Mouse (Mus musculus): ENCODE measurements around the gene Rhot2. TPM values are rescaled to one million over a fixed set of nuclear protein-coding genes. Genes with fewer than 3 reads are reported as not detected.
A peak's percentile ranks its signal among the peaks of the same experiment; 100 is the strongest.

Gene Rhot2
- polyA plus RNA-seq, 1 experiment from 2014 or later: 24.2 TPM

DNA sequence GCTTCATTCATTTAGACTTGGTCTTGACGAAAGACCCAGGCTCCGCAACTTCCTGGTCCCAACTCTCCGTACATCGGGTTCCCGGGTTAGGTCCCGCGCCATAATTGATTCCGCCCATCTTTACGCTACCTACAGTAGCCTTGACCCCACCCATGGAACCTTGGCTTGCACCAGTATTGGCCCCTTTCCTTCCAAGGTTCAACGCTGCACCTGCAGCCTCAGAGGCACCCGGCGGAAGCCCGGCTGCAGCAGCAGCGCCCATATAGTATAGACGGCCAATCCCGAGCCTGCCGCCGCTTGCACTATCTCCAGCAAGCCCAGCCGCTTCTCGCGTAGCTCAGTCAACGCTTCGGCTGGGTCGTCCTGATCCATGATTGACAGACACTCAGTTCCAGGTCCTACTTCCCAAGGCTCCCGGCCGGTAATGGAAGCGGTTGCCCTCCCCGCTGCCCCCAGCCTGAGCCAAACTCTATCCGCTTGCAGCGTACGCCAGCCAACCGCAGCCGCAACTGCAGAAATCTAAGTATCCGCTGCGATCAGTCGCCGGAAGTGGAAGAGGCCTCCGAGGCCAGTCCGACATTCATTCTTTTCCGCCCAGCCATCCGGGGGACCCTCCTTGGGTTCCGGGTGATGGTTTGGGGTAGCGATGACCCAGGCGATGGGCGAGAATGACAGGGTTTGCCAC is 52.7 kb downstream of the Rhot2 start:
- peak; percentile 35; the same call in 1 of the 2 replicates for ATAC-seq (replicated peaks; ENCODE audit: insufficient number of reproducible peaks, insufficient read depth, low FRiP score, low read depth)
- H3K9me3 ChIP-seq (replicated peaks): no peaks in the 10 kb centered on the region
- peak overlapping the region; percentile 91 for H3K27ac ChIP-seq
- under 1% methylated on average over 45 of the region's 45 CpGs for WGBS
- peaks cover 45% of the 10 kb centered on the region for H3K4me1 ChIP-seq (replicated peaks)
- H3K4me2 ChIP-seq: peak overlapping the region; percentile 79
- no peaks in the 10 kb centered on the region for H3K27me3 ChIP-seq
- peaks cover 25% of the 10 kb centered on the region; the same call in 1 of the 2 replicates for H3K36me3 ChIP-seq
- H3K9ac ChIP-seq: peak overlapping the region; percentile 55
- H3K4me3 ChIP-seq: peak overlapping the region; percentile 63

DNA sequence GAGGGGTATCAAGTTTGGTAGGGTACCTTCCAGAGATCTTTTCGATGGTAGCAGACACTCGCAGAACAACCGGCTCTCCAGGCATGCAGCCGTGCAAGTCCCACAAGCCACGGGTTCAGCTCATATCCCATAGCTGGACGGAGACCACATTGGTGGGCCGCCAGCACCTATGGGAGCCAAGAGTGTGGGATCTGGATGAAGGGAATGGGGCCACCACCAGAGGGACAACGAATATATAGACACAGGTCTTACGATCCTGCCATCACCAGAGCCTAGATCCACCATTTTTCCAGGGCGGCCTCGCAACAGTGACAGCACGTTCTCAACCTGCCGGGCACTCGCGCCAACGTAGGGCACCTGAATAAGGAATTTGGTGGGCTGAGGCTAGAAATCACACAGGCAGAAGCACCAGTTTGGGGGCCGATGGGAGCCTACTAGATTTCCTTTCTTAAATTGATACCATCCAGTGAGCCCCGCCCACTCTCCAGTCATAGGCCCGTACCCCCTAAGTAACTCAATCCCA is 53.3 kb downstream of the Rhot2 start:
- peak overlapping the region; percentile 91 for H3K27ac ChIP-seq
- H3K27me3 ChIP-seq: no peaks in the 10 kb centered on the region
- peak overlapping the region; percentile 63 for H3K4me3 ChIP-seq
- peaks cover 43% of the 10 kb centered on the region for H3K4me1 ChIP-seq (replicated peaks)
- peak overlapping the region; percentile 79 for H3K4me2 ChIP-seq
- H3K9ac ChIP-seq: peak overlapping the region; percentile 55
- H3K36me3 ChIP-seq: peaks cover 25% of the 10 kb centered on the region; the same call in 1 of the 2 replicates
- ATAC-seq (replicated peaks; ENCODE audit: insufficient number of reproducible peaks, insufficient read depth, low FRiP score, low read depth): 0 out of 2 replicates have a peak, but pooled peaks have one; percentile 2
- no peaks in the 10 kb centered on the region for H3K9me3 ChIP-seq (replicated peaks)
- 24% methylated on average over 19 of the region's 19 CpGs for WGBS

Small RNA genes within 50 kb of the gene (microRNA-seq; reads per million reads assigned to microRNA genes)
- 0.84 reads per million for gene Mir3082

Other genes starting within 250 kb of the Rhot2 start
- 1.0 and 2.0 TPM in 2 replicates for gene Gng13, start 127.7 kb downstream of the Rhot2 start, polyA plus RNA-seq (2015; fragmentation: Nextera tagmentation; extraction: Ambion mirVana)
- gene Chtf18, start 117.4 kb downstream of the Rhot2 start, polyA plus RNA-seq (2015; fragmentation: Nextera tagmentation; extraction: Ambion mirVana): 11.8 and 17.7 TPM in 2 replicates
- gene Rpusd1, start 117.2 kb downstream of the Rhot2 start, polyA plus RNA-seq (2015; fragmentation: Nextera tagmentation; extraction: Ambion mirVana): 10.7 and 15.3 TPM in 2 replicates
- gene Mslnl, start 108.8 kb downstream of the Rhot2 start, polyA plus RNA-seq (2015; fragmentation: Nextera tagmentation; extraction: Ambion mirVana): 0.13 TPM in 1 of 2 replicates, not detected in the other
- 38.7 and 42.7 TPM in 2 replicates for gene Msln, start 90.5 kb downstream of the Rhot2 start, polyA plus RNA-seq (2015; fragmentation: Nextera tagmentation; extraction: Ambion mirVana)
- 31.5 and 32.4 TPM in 2 replicates for gene Narfl, start 71.1 kb downstream of the Rhot2 start, polyA plus RNA-seq (2015; fragmentation: Nextera tagmentation; extraction: Ambion mirVana)
- 44.7 and 57.1 TPM in 2 replicates for gene Haghl, start 59.2 kb downstream of the Rhot2 start, polyA plus RNA-seq (2015; fragmentation: Nextera tagmentation; extraction: Ambion mirVana)
- 0.13 and 0.23 TPM in 2 replicates for gene Ccdc78, start 58.3 kb downstream of the Rhot2 start, polyA plus RNA-seq (2015; fragmentation: Nextera tagmentation; extraction: Ambion mirVana)
- 56.8 and 70.2 TPM in 2 replicates for gene Fam173a, start 52.0 kb downstream of the Rhot2 start, polyA plus RNA-seq (2015; fragmentation: Nextera tagmentation; extraction: Ambion mirVana)
- 0.50 TPM in 1 of 2 replicates, not detected in the other for gene AC134908.4, start 49.2 kb downstream of the Rhot2 start, polyA plus RNA-seq (2015; fragmentation: Nextera tagmentation; extraction: Ambion mirVana)
- 21.2 and 29.2 TPM in 2 replicates for gene Metrn, start 47.7 kb downstream of the Rhot2 start, polyA plus RNA-seq (2015; fragmentation: Nextera tagmentation; extraction: Ambion mirVana)
- gene Fbxl16, start 35.8 kb downstream of the Rhot2 start, polyA plus RNA-seq (2015; fragmentation: Nextera tagmentation; extraction: Ambion mirVana): 0.78 and 1.2 TPM in 2 replicates
- gene Wdr24, start 21.2 kb downstream of the Rhot2 start, polyA plus RNA-seq (2015; fragmentation: Nextera tagmentation; extraction: Ambion mirVana): 12.7 and 19.8 TPM in 2 replicates
- gene Jmjd8, start 16.0 kb downstream of the Rhot2 start, polyA plus RNA-seq (2015; fragmentation: Nextera tagmentation; extraction: Ambion mirVana): 30.9 and 36.6 TPM in 2 replicates
- gene Stub1, start 11.4 kb downstream of the Rhot2 start, polyA plus RNA-seq (2015; fragmentation: Nextera tagmentation; extraction: Ambion mirVana): 251 and 301 TPM in 2 replicates
- gene Rhbdl1, start 7.6 kb downstream of the Rhot2 start, polyA plus RNA-seq (2015; fragmentation: Nextera tagmentation; extraction: Ambion mirVana): 1.4 and 1.7 TPM in 2 replicates
- gene Gm20683, start 3.1 kb downstream of the Rhot2 start, polyA plus RNA-seq (2015; fragmentation: Nextera tagmentation; extraction: Ambion mirVana): 1.7 and 3.0 TPM in 2 replicates
- 12.1 and 18.5 TPM in 2 replicates for gene Wdr90, start 16.6 kb upstream of the Rhot2 start, polyA plus RNA-seq (2015; fragmentation: Nextera tagmentation; extraction: Ambion mirVana)
- 176 and 203 TPM in 2 replicates for gene Mcrip2, start 23.9 kb upstream of the Rhot2 start, polyA plus RNA-seq (2015; fragmentation: Nextera tagmentation; extraction: Ambion mirVana)
- 29.3 and 35.1 TPM in 2 replicates for gene Mettl26, start 30.2 kb upstream of the Rhot2 start, polyA plus RNA-seq (2015; fragmentation: Nextera tagmentation; extraction: Ambion mirVana)
- 0.24 and 0.28 TPM in 2 replicates for gene Wfikkn1, start 36.0 kb upstream of the Rhot2 start, polyA plus RNA-seq (2015; fragmentation: Nextera tagmentation; extraction: Ambion mirVana)
- 12.1 and 18.0 TPM in 2 replicates for gene Rab40c, start 74.9 kb upstream of the Rhot2 start, polyA plus RNA-seq (2015; fragmentation: Nextera tagmentation; extraction: Ambion mirVana)
- 52.9 and 63.0 TPM in 2 replicates for gene Pigq, start 100.1 kb upstream of the Rhot2 start, polyA plus RNA-seq (2015; fragmentation: Nextera tagmentation; extraction: Ambion mirVana)
- 0.08 and 0.16 TPM in 2 replicates for gene Nhlrc4, start 100.1 kb upstream of the Rhot2 start, polyA plus RNA-seq (2015; fragmentation: Nextera tagmentation; extraction: Ambion mirVana)
- gene A930017K11Rik, start 107.7 kb upstream of the Rhot2 start, polyA plus RNA-seq (2015; fragmentation: Nextera tagmentation; extraction: Ambion mirVana): 0.05 TPM in 1 of 2 replicates, not detected in the other
- 9.3 and 13.5 TPM in 2 replicates for gene Capn15, start 140.9 kb upstream of the Rhot2 start, polyA plus RNA-seq (2015; fragmentation: Nextera tagmentation; extraction: Ambion mirVana)
- 10.2 and 12.8 TPM in 2 replicates for gene Rab11fip3, start 224.7 kb upstream of the Rhot2 start, polyA plus RNA-seq (2015; fragmentation: Nextera tagmentation; extraction: Ambion mirVana)
- gene Decr2, start 245.5 kb upstream of the Rhot2 start, polyA plus RNA-seq (2015; fragmentation: Nextera tagmentation; extraction: Ambion mirVana): 36.0 and 36.9 TPM in 2 replicates

Data from heart, embryonic 15.5 days (tissue).